Mouse (Mus musculus) adrenal gland, postnatal 14 days (tissue): ENCODE results near the gene Ccdc84. TPM values are rescaled to one million over a fixed set of nuclear protein-coding genes. Genes with fewer than 3 reads are reported as not detected.
"Not testable (repeated sequence)": the region's sequence is repeated elsewhere in the genome, so short reads cannot be mapped to it uniquely, and the experiment has no call there.

Experiments
- DNase-seq: peaks from one replicate; pipeline ENCODE4 v3.0.0; 2021; ENCODE audit warnings: mixed read lengths
- long read RNA-seq, 2 experiments: library from polyadenylated mRNA; stranded (forward); transcript quantifications; one replicate each; pipeline ENCODE4 v2.0.0; 2021
- total RNA-seq: library from RNA; stranded (reverse); gene quantifications from 2 replicates; pipeline ENCODE4 v1.2.3, GENCODE M21; 2021

Gene Ccdc84
- total RNA-seq: 17.1 and 21.5 TPM in 2 replicates
- long read RNA-seq, experiment 1, partial matches to known transcripts: 1 of 16 reads
- long read RNA-seq, experiment 1, other reads (novel, unspliced or antisense): 11 of 16 reads
- long read RNA-seq, experiment 2, partial matches to known transcripts: 0 of 11 reads
- long read RNA-seq, experiment 2, other reads (novel, unspliced or antisense): 9 of 11 reads

DNA sequence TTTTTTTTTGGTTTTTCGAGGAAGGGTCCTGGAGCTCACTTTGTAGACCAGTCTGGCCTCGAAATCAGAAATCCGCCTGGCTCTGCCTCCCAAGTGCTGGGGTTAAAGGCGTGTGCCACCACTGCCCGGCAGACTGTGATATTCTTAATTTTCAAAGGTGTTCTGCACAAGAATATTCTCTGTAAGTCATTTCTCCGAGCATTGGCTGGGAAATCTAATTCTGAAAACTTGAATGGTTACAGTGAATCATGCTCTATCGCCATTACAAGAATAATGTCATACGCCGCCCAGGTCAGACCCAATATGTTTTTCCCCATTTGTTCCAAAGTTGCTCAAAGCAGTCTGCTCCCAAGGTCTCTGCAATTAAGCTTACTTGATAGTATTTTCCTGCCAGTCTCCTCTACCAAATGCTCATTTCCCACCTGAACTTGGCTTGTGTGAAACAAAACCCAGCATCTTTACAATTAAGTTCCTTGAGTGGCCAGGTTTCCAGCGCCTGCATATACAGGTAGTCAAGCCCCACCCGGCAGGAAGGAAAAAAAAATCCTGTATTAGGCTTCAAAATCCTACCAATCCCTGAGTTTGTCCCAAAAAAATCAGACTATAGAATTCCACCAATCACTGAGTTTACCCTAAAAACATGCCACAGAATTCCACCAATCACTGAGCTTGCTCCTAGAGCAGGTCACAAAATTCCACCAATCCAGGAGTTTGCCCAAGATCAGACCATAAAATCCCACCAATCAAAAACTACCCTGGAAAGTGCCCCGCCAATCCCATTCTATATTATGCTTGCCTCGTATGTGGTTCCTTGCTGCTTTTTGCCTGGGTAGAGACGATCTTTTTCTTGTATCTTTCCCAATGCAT is at the start of gene Ccdc84:
Gene Ccdc84, minus strand, starts transcription at position 51 of the 867 bp plus-strand sequence.
- no peak for DNase-seq

DNA sequence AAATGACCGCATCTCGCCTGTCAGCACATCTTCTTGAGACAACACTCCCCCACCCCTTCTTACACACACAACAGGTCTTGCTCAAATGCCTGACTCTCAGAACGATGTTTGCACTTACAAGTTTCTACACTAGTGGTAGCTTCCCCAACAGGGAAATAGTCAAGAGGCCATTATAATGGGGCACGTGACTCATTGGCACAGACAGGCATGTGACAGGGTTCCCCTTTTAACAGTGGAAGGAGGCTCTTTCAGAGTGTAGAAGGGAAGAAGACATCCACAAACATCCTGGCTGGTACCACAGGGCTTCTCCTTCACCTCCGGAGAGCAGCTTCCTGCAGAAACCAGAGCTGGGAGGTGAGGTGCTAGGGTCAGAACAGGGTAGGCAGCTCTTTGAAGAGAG is 43.6 kb upstream of the Ccdc84 start:
- no peak for DNase-seq

DNA sequence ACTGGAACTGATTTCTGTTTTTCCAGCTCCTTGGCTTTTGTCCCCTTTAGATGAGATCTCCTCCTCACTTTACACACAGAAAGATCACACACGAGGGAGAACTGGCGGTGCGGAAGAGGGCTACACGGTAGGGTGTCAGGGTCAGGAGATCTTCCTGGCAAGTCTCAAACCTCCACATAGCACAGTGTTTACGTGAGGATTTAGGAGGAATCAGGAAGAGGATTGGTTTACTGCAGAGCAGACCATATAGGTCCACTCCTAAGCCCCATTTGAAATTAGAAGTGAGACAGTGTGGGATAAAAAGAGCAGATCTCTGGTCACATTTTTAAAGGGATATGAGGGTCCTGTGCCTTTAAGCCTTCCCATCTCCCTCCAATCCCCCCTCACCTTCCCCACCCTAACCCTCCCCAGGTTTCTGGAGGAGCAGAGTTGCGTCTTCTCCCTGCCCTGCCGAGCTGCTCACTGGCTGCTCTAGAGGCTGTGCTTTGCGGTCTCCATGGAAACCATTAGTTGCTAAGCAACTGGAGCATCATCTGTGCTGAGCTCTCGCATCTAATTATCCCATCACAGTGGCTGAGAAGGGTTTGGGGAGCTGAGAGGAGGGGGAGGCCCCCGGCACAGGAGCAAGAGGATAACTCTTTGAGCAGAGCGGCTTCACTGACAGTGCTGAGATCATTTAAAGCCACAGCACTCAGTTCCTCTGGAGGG is 38.8 kb upstream of the Ccdc84 start:
- DNase-seq: peak; percentile 64

DNA sequence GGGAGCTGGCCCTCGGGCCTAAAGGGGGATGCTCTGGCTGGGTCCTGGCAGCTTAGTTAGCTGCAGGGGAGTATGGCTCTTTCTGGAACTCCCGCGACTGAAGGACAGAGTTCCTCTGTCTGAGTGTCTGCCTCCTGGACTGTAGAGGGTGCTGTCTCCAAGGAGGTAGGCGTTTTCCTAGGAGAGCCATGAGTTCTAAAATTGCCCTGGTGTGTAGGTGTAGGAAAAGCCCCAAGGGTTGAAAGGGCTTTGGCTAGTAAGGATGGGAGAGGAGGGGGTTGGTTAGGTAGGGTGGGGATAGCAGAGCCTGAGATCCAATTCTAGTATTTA is 36.5 kb upstream of the Ccdc84 start, which contains the start of gene Upk2:
Gene Upk2, minus strand, starts transcription at position 86 of the 330 bp plus-strand sequence.
- DNase-seq: no peak

DNA sequence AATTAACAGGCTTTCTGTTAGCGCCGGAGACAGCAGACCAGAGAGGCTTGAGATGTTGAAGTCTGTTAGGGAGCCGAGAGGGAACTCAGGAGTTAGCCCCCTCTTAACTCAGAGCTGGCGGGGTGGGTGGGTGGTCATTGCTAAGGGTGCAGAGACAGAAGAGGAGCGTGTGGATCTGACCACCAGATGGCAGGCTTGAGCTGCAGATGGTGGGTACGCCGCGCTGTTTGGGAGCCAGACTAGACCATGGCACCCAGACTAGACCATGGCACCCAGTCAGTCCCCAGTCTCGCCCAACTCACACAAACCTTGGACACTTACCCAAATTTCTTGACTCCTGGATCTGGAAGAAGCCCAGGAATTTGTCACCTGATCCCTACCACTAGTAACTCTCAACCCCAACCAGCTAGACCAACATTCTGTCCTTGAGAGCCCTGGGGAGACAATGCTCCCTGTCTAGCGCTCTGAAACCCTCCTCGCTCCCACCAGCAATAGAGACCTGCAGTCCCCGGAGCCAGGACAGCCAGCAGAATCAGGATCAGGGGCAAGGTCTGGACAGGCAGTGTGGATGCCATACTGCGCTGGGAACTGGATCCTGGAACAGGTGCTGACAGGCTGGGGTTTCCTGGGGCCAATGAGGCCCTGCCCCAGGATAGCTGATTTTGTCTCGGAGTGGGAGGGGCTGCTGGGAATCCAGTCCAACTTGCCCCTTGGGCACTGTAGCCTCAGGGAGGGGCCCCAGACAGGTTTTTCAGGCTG is 35.9 kb upstream of the Ccdc84 start:
- DNase-seq: peak; percentile 90

DNA sequence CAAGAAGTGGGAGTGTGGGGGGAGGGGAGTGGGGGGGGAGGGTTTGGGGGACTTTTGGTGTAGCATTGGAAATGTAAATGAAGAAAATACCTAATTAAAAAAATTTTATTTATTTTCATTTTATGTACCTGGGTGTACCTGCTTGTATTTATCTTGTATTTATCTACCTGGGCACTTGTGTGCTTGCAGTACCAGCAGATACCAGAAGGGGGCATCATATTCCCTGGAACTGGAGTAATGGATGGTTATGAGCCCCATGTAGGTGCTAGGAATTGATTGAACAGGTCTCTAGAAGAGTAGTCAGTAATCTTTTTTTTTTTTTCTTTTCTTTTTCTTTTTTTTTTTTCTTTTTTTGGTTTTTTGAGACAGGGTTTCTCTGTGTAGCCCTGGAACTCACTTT is 32.0 kb upstream of the Ccdc84 start:
- no peak for DNase-seq

DNA sequence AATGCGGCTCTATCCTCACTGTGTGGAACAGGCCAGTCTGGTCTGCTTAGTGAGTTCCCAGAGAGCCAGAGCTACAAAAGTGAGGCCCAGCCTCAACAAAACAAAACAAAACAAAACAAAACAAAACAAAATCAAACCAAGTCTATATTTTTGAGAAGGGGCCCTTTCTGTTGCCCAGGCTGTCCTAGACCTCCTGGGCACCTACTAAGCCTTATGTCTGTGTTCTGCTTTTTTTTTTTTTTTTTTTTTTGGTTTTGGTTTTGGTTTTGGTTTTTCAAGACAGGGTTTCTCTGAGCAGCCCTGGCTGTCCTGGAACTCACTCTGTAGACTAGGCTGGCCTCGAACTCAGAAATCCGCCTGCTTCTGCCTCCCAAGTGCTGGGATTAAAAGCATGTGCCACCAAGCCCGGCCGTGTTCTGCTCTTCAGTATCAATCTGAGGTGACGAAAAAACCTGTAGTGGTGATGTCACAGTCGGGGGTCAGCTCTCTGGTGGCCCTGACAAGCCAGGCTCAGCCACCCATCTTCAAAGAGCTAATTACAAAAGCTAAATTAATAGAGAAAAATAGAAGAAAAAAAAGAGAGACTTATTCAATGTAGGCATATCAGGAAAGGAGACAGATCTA is 26.1 kb upstream of the Ccdc84 start:
- DNase-seq: not testable (repeated sequence)

DNA sequence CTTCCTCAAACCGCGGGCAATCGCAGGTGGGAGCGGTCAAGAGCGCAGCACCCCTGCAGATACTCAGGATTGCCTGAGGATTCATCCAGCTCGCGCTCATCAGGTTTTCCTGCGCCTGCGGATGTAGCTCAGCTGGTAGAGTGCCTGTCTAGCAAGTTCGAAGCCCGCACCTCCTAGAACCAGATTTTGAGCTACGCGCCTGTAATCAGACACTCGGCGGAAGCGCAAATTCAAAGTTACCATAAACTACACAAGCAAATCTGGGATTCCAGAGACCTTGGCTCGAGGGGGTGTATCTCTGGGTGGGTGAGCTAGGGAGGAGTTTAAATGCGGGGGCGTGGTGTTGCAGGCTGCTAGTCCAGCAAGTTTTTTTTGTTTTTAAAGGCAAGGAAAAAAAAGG is 22.6 kb upstream of the Ccdc84 start, which contains the start of gene Foxr1:
Gene Foxr1, minus strand, starts transcription at position 176 of the 400 bp plus-strand sequence.
- DNase-seq: no peak

DNA sequence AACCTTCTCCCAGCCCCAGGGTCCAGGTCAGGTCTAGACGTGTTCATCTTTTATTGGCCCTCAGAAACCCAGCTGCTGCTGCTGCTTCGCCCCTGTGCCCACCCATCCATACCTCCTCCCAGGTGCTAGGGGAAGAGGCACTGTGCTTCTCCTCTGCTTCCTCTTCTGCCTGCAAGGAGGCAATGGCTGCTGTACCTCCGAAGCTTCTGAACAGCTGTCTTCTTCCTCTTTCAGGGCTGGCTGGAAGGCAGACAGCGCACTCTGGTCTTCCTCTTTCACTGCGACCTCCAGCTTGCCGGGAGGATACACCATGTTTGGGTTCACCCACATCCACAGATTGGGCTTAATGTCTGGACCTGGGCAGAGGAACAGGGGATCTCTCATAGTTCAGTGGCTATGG is 17.4 kb upstream of the Ccdc84 start:
- DNase-seq: no peak

DNA sequence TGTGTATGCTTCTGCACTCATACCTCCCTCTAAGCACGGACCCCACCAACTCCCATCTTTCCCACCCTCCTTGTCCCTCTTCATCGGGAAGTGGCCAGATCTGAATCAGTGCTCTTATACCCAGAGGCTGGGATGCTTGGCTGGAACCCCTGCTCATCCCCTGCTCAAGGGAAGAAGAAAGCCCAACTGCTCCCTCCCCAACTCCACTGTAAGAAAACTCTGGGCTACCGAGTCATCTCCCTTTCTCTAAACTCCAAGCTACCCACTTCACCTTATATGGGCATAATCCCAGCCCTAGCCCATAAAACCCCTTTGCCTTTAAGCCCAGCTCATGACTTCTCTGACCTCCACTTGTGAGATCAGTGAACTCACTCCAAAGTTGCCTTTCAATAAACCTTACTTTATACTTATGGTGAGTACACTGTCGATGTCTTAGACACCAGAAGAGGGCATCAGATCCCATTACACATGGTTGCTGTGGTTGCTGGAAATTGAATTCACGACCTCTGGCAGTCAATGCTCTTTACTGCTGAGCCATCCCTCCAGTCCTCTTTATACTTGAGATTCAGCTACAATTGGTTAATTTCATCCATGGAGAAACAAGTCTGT is 14.3 kb upstream of the Ccdc84 start:
- no peak for DNase-seq

DNA sequence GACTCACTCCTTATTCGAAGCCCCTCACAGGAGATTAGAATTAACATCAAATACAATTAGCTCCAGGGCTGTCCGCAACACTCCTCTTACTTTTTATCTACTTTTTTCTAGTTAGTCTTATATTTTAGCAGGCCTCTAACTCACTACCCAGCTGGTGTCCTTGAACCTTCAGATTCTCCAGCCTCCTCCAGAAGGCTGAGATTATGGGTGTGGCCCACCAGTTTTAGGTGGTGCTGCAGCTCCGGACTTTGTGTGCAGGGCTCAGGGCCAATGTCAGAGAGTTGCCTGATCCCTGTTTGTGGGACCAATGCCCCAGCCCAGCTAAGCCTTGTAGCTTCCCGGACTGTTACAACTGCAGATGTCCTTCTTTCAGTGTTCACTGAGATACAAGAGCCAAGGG is 5.2 kb upstream of the Ccdc84 start:
- no peak for DNase-seq

DNA sequence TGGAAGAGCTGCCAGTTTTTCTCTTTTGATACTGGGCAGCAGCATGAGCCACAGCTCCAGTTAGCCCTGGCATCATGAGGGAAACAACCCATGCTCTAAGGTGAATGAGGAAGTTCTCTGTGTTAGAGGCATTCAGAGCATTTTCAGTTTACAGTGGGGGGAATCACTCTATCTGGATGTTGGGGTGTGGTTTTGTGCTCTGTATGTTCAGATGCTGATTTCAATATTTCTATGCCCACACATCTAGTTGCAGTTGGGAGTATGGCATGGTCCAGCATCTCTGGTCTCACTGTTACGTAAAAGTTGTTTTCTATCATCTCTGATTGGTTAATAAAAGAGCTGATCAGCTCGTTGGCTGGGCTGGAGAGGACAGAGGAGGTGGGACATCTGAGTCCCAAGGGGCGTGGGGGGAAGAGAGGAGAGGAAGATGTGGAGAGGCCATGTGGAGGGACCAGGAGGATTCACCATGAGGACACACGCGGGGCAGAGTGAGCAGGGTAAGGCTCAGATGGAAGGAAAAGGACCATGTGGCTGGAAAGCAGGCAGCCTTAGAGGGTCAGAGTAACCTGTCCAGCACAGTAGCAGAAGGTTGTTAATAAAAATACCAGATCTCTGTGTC is 2.0 kb upstream of the Ccdc84 start:
- DNase-seq: no peak

DNA sequence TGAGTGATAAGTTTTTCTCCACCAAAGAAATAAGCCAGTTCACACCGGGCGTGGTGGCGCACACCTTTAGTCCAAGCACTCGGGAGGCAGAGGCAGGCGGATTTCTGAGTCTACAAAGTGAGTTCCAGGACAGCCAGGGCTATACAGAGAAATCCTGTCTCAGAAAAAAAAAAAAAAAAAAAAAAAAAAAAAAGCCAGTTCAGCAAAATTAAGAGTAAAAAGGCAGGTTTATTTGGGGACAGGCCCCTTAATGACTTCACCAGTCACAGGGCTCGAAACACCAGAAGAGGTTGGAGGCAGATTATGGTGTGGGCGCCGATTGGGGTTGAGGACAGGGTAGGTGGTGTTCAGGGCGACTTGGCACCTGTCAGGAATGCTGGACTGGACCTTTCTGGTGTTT is 1.4 kb upstream of the Ccdc84 start:
- not testable (repeated sequence) for DNase-seq

DNA sequence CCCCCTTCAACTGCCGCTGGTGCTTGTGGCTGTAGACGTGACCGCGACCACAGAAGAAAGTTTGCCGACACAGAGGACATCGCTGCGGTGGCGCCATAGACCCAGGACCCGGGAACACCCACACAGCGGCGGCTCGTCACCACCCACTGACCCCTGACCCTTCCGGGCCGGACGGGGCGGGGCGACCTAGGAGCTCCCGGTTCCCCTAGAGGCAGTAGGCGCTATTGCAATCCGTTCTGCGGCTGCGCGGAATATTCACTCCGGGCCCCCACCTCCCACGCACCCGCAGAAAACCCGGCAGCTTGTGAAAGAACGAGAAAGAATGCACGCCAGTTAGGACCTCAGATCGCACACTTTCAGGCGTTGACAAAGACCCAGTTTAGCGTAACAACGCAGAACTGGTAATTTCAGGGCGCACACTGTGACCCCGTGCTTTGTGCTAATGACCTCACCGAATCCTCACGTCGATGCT is 441 bp downstream of the Ccdc84 start:
- DNase-seq: peak; percentile 98

DNA sequence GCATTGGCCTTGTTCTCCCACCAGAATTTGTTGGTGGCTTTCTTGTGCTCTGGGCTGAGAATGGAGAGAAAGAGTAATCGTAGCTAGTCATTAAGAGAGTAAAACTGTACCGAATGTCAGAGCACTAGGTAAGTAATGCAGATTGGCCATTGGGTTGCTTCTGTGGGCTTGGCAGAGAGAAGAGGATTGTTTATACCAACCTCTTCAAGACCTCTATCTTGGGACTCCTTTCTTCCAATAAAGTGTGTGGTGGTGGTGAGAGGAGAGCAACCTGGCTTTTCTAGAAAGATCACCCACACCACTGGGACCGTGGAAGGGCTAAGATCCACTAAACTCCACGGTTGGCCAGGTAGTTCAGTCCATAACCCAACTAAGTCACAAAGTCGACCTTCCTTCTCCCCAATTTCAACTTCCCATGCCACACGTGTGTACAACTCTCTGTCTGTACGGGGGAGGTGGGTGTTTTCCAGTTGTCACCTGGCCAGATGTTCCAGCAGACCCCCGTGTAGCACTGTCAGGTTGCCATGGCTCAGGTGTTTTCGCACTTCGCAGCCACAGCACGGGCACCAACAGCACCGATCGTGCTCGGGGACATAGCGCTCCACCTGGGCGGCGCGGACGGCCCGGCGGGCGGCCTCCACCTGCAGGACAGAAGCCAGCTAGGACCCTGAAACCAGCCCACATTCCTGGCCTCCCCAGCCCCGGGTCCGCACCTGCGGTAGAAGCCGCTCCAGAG is 1.0 kb downstream of the Ccdc84 start:
- DNase-seq: no peak

DNA sequence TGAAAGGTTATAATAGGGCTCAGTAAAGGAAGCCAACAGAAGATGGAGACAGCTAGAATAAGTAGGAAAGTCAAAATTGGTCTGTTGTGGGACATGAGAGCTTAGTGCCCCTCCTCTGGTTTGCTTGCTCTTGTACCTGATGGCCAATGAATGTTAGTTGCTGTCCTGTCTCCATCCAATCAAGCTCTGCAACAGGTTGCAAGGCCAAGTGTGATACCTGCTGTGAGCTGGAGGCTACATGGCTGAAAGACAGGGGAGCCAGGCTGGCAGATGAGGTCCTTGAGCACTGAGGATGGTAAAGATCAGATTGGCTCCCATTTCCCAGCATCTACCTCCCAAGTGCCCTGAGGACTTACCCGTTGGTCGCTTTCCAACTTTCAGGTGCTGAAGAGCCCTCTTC is 5.6 kb downstream of the Ccdc84 start:
- no peak for DNase-seq

DNA sequence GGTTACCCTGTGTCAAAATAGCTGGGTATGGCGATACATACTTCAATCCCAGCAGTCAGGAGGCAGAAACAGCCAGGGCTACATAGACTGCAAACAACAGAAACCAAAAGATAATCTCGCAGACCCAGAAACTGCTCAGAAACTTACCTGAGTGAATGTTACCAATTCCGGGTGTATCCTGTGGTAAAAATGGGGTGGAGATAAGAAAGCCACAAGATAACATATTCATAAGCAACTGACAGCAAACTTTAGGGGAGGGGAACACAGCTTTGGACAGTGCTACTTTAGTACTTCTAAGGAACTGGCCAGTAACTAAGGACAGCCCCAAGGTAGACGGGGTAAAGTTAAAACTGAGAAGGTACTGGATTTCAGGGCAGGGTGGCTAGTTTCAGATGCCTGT is 6.1 kb downstream of the Ccdc84 start:
- DNase-seq: no peak

DNA sequence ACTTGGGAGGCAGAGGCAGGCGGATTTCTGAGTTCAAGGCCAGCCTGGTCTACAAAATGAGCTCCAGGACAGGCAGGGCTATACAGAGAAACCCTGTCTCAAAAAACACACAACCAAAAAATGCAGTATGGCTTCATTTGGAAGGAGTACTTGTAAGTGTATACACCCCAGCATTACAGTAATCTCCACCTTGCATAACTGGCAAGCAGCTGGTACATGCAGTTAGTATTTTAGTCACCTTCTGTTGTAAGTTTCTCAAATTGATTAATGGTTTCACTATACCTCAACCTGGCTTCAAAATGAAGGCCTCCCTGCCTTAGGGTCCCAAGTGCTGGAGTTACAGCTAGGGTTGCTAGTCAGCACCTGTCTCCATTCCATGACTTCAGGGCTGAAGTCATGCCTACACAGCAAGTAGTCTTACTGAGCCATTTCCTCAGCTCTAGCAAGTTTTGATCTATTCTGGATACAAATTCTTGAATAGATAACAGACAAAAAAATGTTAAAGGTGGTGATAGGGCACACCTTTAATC is 6.7 kb downstream of the Ccdc84 start:
- no peak for DNase-seq

DNA sequence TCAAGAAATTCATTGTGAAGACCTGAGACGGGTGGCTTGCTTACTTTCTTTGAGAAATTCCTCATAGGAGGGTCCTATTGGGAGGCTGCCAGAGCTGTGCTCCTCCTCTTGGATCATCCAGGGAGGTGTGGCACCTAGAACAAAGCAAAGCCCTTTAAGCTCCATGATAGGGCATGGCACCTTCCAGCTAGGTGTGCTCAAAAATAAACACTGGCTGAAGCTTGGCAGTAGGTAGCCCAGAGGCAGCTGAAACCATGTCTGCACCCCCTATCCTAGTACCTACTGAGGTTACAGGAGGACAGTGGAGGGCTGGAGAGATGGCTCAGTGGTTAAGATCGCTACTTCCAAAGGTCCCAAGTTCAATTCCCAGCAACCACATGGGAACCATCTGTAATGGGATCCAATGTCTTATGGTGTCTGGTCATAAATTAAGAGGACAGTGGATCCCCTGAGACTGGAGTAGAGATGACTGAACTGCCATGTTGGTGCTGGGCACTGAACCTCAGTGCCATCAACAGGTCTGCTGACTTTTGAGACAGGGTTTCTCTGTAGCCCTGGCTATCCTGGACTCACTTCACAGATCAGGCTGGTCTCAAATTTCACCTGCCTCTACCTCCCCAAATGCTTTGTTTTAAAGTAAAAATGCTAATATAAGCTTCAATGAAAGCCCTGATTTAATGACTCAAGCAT is 7.6 kb downstream of the Ccdc84 start:
- DNase-seq: no peak
